Mouse (Mus musculus) limb, embryonic 10.5 days (tissue): Measurements from ENCODE around the gene Agbl4. TPM values are rescaled to one million over a fixed set of nuclear protein-coding genes. Genes with fewer than 3 reads are reported as not detected.

Experiments
- DNase-seq: peaks from one replicate; pipeline ENCODE4 v3.0.0-alpha.2; 2017; ENCODE audit warnings: low spot score
- H3K27ac ChIP-seq: fragments of 300-500 bp; sonication (generic); 2 replicates; pipeline ENCODE4 v1.5.1; 2016; ENCODE audit warnings: mild to moderate bottlenecking
- H3K27me3 ChIP-seq: fragments of 300-500 bp; sonication (generic); 2 replicates; pipeline ENCODE4 v1.6.1; 2016; ENCODE audit warnings: low read depth, mild to moderate bottlenecking; ENCODE audit not compliant: poor library complexity, severe bottlenecking
- H3K36me3 ChIP-seq: fragments of 300-500 bp; sonication (generic); 2 replicates; pipeline ENCODE4 v1.6.1; 2016; ENCODE audit warnings: mild to moderate bottlenecking, moderate library complexity
- H3K4me1 ChIP-seq: fragments of 300-500 bp; sonication (generic); 2 replicates; pipeline ENCODE4 v1.6.1; 2016
- H3K4me3 ChIP-seq: fragments of 300-500 bp; sonication (generic); 2 replicates; pipeline ENCODE4 v1.5.1; 2016; ENCODE audit warnings: mild to moderate bottlenecking, moderate library complexity
- H3K9me3 ChIP-seq: fragments of 300-500 bp; sonication (generic); replicated peaks from 2 replicates; pipeline ENCODE4 v1.6.1; 2016; ENCODE audit warnings: mild to moderate bottlenecking
- WGBS: fragments of 180-500 bp; shearing (Covaris S2); methylation state at CpG from one replicate; pipeline ENCODE4 v1.1.7; 2016; 5-methylcytosine and 5-hydroxymethylcytosine counted together
- polyA plus RNA-seq: library from polyadenylated mRNA; unstranded; fragments of >200 nt; fragmentation: Nextera tagmentation; extraction: Ambion mirVana; gene quantifications from 2 replicates; pipeline ENCODE4 v1.2.1, GENCODE M21; 2016

Gene Agbl4
- not detected in 2 replicates for polyA plus RNA-seq

DNA sequence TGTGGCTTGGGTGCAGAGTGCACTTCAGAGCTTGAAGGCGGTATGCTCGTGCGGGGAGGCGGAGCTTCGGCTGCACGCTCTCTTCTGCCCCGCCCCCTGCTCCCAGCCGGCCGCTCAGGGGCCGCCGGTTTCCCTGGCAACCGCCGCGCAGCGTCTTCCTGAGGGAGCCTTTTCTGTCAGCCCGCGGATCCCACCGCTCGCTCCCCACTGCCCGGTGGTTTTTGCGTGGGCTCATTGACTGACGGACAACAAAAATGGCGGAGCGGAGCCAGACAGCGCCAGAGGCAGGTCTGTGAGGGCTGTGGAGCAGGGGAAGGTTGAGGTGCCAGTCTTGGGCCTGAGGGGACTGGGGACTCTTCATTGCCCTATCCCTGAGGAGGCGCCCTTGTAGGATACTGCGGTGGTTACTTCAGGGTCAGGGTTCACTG lies at the start of gene Agbl4:
Gene Agbl4, plus strand, starts transcription at position 44 of the 428 bp plus-strand sequence.
- H3K27ac ChIP-seq, result no peak within 1 kb of the TSS
- H3K4me1 ChIP-seq, result peaks cover 5% of the 10 kb centered on the region; the same call in 1 of the 2 replicates
- no peaks in the 10 kb centered on the region for H3K27me3 ChIP-seq
- no peaks in the 10 kb centered on the region for H3K36me3 ChIP-seq
- peak; percentile 87 for DNase-seq
- no peaks in the 10 kb centered on the region for H3K9me3 ChIP-seq
- WGBS, result under 1% methylated on average over 27 of the region's 27 CpGs
- peak within 1 kb of the TSS; percentile 64 for H3K4me3 ChIP-seq

DNA sequence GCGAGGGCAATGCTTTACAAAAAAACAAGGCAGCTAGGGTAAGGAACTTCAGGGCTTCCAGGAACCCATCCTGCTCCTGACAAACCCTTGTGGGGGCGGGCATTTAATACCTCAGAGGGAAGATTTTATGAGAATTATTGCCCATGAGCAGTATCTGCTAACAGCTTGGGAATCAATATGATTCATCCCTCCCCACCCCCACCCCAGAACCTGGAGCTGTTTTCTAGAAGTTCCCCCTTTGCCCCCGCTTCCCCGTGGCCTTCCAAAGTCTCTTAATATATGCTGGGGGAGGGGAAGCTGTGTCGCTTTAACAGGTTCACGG lies 46.6 kb upstream of the Agbl4 start:
- H3K4me3 ChIP-seq, result peak overlapping the region; percentile 78
- peaks cover 14% of the 10 kb centered on the region for H3K4me1 ChIP-seq
- no peaks in the 10 kb centered on the region for H3K9me3 ChIP-seq
- DNase-seq, result peak; percentile 51
- no peaks in the 10 kb centered on the region for H3K27me3 ChIP-seq
- WGBS, result 11% methylated on average over 6 of the region's 6 CpGs
- H3K27ac ChIP-seq, result peak overlapping the region; percentile 98
- H3K36me3 ChIP-seq, result no peaks in the 10 kb centered on the region

DNA sequence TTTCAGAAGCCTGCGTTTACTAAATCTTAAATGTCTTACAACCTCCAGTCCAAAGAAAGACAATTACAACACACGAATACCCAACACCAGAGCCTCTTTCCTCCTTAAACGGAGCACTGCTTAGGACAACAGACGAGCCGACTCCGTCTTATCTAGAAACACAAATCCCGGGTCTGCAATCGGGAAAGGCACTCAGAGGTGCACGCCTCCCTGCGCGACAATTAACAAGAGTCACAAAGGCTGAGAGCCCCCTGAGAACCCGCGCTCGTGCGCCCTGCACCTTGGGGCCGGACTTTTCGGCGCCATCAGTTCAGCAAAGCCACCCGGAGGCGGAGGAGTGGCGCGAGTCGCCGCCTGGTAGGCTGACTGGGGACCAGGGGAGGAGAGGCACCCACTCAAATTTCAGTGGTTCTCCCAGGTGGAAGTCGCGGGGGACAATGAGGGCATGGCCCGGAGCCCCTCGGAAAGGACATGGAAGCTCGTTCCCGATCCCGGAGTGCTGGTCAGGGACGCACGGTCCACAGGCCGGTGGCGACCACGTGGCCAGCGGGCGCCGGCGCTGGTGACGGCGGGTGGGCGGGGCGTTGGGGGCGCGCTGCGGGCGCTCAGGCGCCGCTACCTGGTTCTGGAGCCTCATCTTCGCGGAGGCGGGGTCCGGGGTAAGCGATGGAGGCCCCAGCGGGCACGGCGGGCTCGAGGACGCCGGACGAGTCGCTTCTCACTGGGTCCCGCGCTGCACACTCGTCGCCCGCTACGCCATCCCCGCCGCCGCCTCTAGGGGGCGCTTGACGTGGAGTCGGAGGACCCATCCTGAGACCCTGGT lies 46.1 kb upstream of the Agbl4 start, which contains the start of gene Elavl4:
Gene Elavl4, minus strand, starts transcription at position 732 of the 823 bp plus-strand sequence.
- H3K27me3 ChIP-seq, result no peaks in the 10 kb centered on the region
- no peaks in the 10 kb centered on the region for H3K36me3 ChIP-seq
- peaks cover 14% of the 10 kb centered on the region for H3K4me1 ChIP-seq
- peak; percentile 96 for DNase-seq
- no peaks in the 10 kb centered on the region for H3K9me3 ChIP-seq
- WGBS, result under 1% methylated on average over 75 of the region's 75 CpGs
- peak within 1 kb of the TSS; percentile 98 for H3K27ac ChIP-seq
- H3K4me3 ChIP-seq, result peak within 1 kb of the TSS; percentile 78

DNA sequence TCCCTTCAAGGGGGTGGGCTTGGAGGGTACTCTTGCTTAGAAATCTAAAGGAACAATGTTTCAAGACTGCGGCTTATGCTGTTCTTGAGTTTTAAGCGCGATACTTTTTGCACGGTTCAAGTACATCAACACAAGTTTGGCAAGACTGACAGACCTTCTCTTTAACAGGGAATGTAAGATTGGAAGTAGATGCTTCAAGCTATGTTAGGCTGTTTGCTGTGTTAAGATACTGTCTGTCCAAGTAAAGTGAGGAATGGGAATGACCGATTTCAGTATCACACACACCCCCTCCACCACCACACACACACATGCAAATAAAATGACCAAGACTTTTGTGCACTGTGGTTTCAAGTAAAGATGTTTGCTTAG lies 45.5 kb upstream of the Agbl4 start:
- peak overlapping the region; percentile 78 for H3K4me3 ChIP-seq

DNA sequence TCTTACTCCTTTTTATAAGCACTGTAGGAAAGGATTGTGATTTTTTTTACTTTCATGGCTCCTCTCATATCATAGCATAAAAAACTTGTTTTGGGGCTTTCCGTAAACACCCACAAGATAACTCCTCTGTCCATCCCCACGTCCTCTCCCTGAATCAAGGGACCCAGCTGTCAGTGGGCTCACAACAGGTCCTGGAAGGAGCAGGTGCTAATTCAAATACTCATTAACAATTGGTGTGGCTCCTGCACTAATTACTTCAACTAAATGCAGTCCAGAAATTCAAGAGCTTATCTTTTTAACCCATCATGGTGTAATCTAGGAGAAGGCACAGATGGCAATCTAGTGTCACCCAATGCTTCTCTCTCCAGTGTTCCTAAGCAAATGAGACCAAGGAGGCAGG lies 36.9 kb upstream of the Agbl4 start:
- WGBS, result 77% methylated on average over 2 of the region's 2 CpGs
- no peaks in the 10 kb centered on the region for H3K9me3 ChIP-seq

More for the DNA sequence above, 45.5 kb upstream of the Agbl4 start:
- DNase-seq, result no peak
- WGBS, result 16% methylated on average over 5 of the region's 5 CpGs
- H3K4me1 ChIP-seq, result peaks cover 14% of the 10 kb centered on the region
- H3K9me3 ChIP-seq, result no peaks in the 10 kb centered on the region
- peak overlapping the region; percentile 98 for H3K27ac ChIP-seq
- H3K27me3 ChIP-seq, result no peaks in the 10 kb centered on the region
- no peaks in the 10 kb centered on the region for H3K36me3 ChIP-seq

GRCm38 (mm10) chr4:110396221-110396620 lies 1.2 kb upstream of the Agbl4 start:
- Histone ChIP-seq H3K27me3 (no peaks in the 10 kb centered on the region), H3K27ac (no peak overlapping the region), H3K9me3 (no peaks in the 10 kb centered on the region), H3K4me3 (no peak overlapping the region), H3K4me1 (peaks cover 5% of the 10 kb centered on the region; the same call in 1 of the 2 replicates), H3K36me3 (no peaks in the 10 kb centered on the region)
- DNase-seq, result no peak
- 84% methylated on average over 5 of the region's 5 CpGs for WGBS

More for the DNA sequence above, 36.9 kb upstream of the Agbl4 start:
- no peak overlapping the region for H3K27ac ChIP-seq
- H3K4me1 ChIP-seq, result no peaks in the 10 kb centered on the region
- no peak overlapping the region for H3K4me3 ChIP-seq
- DNase-seq, result no peak
- no peaks in the 10 kb centered on the region for H3K36me3 ChIP-seq
- H3K27me3 ChIP-seq, result no peaks in the 10 kb centered on the region

- DNase-seq, result no peak
- Histone ChIP-seq H3K9me3 (no peaks in the 10 kb centered on the region), H3K4me3 (no peak overlapping the region), H3K27ac (no peak overlapping the region), H3K36me3 (no peaks in the 10 kb centered on the region), H3K27me3 (no peaks in the 10 kb centered on the region), H3K4me1 (no peaks in the 10 kb centered on the region)
- WGBS, result 85% methylated on average over 2 of the region's 2 CpGs
These were observed 22.8 kb downstream of the Agbl4 start for GRCm38 (mm10) chr4:110420306-110420705.

DNA sequence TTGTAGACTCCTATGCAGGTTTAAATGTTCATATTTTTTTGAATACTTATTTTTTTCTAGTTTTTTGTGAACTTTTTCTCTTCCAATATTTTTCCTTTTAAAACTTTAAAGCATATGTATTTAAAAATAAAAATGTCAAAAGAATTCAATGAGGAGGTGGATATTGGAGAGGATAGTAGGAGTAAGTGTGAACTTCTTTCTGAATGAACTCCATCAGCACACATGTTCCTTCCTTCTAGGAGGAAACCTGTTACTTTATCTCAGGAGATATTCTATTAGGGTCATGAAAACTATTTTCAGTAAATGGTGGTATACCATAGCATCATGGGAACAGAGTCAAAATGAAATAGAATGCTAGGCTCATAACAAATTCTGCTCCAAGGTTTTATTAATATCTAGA lies 30.2 kb downstream of the Agbl4 start:
- DNase-seq, result no peak
- Histone ChIP-seq H3K9me3 (no peaks in the 10 kb centered on the region), H3K4me3 (no peak overlapping the region), H3K27me3 (no peaks in the 10 kb centered on the region), H3K27ac (no peak overlapping the region), H3K36me3 (no peaks in the 10 kb centered on the region), H3K4me1 (no peaks in the 10 kb centered on the region)

- Histone ChIP-seq H3K9me3 (no peaks in the 10 kb centered on the region), H3K4me3 (no peak overlapping the region), H3K27ac (no peak overlapping the region), H3K36me3 (no peaks in the 10 kb centered on the region), H3K27me3 (no peaks in the 10 kb centered on the region), H3K4me1 (no peaks in the 10 kb centered on the region)
- peak; percentile 29 for DNase-seq
- 57% methylated on average over 1 of the region's 1 CpGs for WGBS
These were observed 96.9 kb downstream of the Agbl4 start for GRCm38 (mm10) chr4:110494371-110494770.

DNA sequence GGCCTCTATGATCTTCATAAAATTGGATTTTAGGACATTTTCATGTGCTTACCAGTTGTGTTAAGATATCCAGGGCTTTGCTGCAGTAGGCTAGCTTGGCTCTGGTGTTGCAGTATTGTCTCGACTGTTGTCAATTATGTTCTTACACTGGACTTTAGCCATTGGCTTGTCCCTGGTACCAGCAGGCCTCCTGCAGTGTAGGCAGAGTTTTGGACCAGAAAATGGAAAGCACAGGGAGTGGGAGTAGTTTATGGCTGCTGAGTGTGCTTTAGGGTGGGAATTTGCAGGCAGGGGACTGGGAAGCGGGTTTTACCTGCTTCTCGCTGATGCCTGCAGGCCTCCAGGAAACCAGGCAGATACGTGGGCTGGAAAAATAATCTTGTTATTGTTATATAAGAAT lies 132.3 kb downstream of the Agbl4 start:
- H3K27me3 ChIP-seq, result no peaks in the 10 kb centered on the region
- H3K9me3 ChIP-seq, result no peaks in the 10 kb centered on the region
- no peak for DNase-seq
- no peaks in the 10 kb centered on the region for H3K36me3 ChIP-seq
- WGBS, result 86% methylated on average over 4 of the region's 4 CpGs
- H3K4me1 ChIP-seq, result no peaks in the 10 kb centered on the region
- no peak overlapping the region for H3K4me3 ChIP-seq
- H3K27ac ChIP-seq, result no peak overlapping the region

GRCm38 (mm10) chr4:110549223-110549622 lies 151.8 kb downstream of the Agbl4 start:
- no peak for DNase-seq
- no peaks in the 10 kb centered on the region for H3K9me3 ChIP-seq
- no peaks in the 10 kb centered on the region for H3K4me1 ChIP-seq
- WGBS, result 74% methylated on average over 3 of the region's 3 CpGs
- no peaks in the 10 kb centered on the region for H3K36me3 ChIP-seq
- no peak overlapping the region for H3K4me3 ChIP-seq
- H3K27me3 ChIP-seq, result no peaks in the 10 kb centered on the region
- H3K27ac ChIP-seq, result no peak overlapping the region

- H3K4me3 ChIP-seq, result no peak overlapping the region
- H3K27ac ChIP-seq, result no peak overlapping the region
- 62% methylated on average over 4 of the region's 4 CpGs for WGBS
- H3K36me3 ChIP-seq, result no peaks in the 10 kb centered on the region
- no peaks in the 10 kb centered on the region for H3K9me3 ChIP-seq
- DNase-seq, result no peak
- H3K27me3 ChIP-seq, result no peaks in the 10 kb centered on the region
- no peaks in the 10 kb centered on the region for H3K4me1 ChIP-seq
These were observed 200.3 kb downstream of the Agbl4 start for GRCm38 (mm10) chr4:110597726-110598283.

DNA sequence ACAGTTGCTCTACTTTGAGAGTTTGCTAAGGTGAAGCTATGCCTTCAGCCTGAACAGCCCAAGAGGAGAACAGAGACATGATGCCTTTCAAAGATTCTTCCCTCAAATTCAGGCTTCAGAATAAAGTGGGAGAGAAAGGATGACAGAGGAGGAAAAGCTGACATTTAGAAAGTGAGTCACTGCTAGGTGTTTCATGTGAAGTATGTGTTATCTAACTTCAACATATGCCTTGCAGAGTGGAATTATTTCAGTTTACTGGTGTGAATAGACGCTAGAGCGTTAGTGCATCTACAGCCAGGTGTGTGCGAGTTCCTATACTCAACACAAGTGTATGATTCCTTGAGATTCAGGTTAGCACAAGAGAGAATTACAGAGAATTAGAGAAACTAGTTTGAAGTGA lies 244.0 kb downstream of the Agbl4 start:
- no peaks in the 10 kb centered on the region for H3K4me1 ChIP-seq
- no peak overlapping the region for H3K4me3 ChIP-seq
- 94% methylated on average over 3 of the region's 3 CpGs for WGBS
- H3K27ac ChIP-seq, result no peak overlapping the region
- DNase-seq, result no peak
- no peaks in the 10 kb centered on the region for H3K27me3 ChIP-seq
- no peaks in the 10 kb centered on the region for H3K36me3 ChIP-seq
- no peaks in the 10 kb centered on the region for H3K9me3 ChIP-seq
